Mouse (Mus musculus): ENCODE measurements at regions not wholly inside any gene's neighbourhood (a gene's known extent, or its start where the extent isn't known, plus 50 kb on each side); places are given as distances from the start of the nearest gene placed in this dataset.

DNA sequence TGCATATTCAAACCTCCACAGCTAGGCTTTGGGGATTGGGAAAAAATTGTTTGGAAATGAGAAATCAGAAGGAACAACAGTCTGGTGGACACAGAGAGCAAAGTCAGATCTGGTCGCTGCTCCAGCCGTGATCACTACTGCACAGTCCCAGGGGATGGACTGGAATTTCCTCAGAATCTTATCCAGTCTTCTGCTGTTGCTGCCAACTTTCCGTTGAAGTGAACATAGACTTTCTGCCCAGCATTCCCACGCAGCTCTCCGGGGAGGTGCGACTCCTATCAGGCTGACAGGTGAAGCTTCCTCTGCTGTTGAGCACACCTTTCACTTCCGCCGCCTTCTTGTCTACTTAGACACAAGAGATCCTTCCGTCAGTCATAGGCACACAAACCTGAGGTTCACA, 234.7 kb upstream of the Hes1 start:
- Histone ChIP-seq H3K4me1 (ENCODE audit: control insufficient read depth, insufficient read depth, low read length) (peaks cover 9% of the 10 kb centered on the region; the same call in 1 of the 2 replicates), H3K27ac (ENCODE audit: low read depth, low read length) (no peak overlapping the region), H3K4me3 (ENCODE audit: low read depth, low read length) (no peak overlapping the region), H3K9ac (ENCODE audit: low read length) (no peak overlapping the region), H3K27me3 (replicated peaks; ENCODE audit: control insufficient read depth, insufficient read depth, low read length) (no peaks in the 10 kb centered on the region), H3K4me2 (ENCODE audit: low read length) (no peak overlapping the region), H3K36me3 (ENCODE audit: control insufficient read depth, insufficient read depth, low read length) (no peaks in the 10 kb centered on the region), H3K9me3 (replicated peaks; ENCODE audit: control insufficient read depth, low read length) (0 out of 2 replicates have a peak, but pooled peaks cover 3% of the 10 kb centered on the region)
- 91% methylated on average over 9 of the region's 9 CpGs for WGBS
- no peak for DNase-seq (ENCODE audit: low spot score)
- no peak for ATAC-seq

- DNase-seq (ENCODE audit: low spot score): no peak
- ATAC-seq: no peak
- Histone ChIP-seq H3K9ac (ENCODE audit: low read length) (no peak overlapping the region), H3K9me3 (replicated peaks; ENCODE audit: control insufficient read depth, low read length) (0 out of 2 replicates have a peak, but pooled peaks cover 3% of the 10 kb centered on the region), H3K27ac (ENCODE audit: low read depth, low read length) (no peak overlapping the region), H3K27me3 (replicated peaks; ENCODE audit: control insufficient read depth, insufficient read depth, low read length) (no peaks in the 10 kb centered on the region), H3K36me3 (ENCODE audit: control insufficient read depth, insufficient read depth, low read length) (no peaks in the 10 kb centered on the region), H3K4me1 (ENCODE audit: control insufficient read depth, insufficient read depth, low read length) (peaks cover 10% of the 10 kb centered on the region; the same call in 1 of the 2 replicates), H3K4me2 (ENCODE audit: low read length) (no peak overlapping the region), H3K4me3 (ENCODE audit: low read depth, low read length) (no peak overlapping the region)
Observed at GRCm38 (mm10) chr16:29830101-29830500, 234.1 kb upstream of the Hes1 start.

GRCm38 (mm10) chr16:29833298-29833697, 230.9 kb upstream of the Hes1 start:
- WGBS: 15% methylated on average over 11 of the region's 11 CpGs

DNA sequence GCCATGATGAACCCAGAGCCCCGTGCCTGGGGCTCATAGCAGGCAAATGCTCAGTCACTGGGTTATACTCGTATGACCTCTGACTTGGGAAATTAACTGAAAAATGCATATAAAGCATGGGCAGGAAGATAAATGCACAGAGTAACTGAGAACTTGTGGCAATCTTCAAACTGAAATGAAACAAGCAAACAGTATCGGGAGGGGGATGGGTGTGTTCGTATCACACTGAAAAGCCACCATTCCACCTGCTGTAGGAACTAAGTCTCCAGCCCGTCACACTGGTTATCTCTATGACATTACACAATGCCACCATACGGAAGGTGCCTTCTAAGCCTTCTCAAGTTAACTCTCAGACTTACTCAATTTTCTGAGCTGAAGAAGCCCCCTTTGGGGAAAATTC, 230.3 kb upstream of the Hes1 start:
- no peak overlapping the region for H3K9ac ChIP-seq (ENCODE audit: low read length)
- 46% methylated on average over 6 of the region's 6 CpGs for WGBS
- no peaks in the 10 kb centered on the region for H3K9me3 ChIP-seq (replicated peaks; ENCODE audit: control insufficient read depth, low read length)
- no peak for DNase-seq (ENCODE audit: low spot score)
- no peak for ATAC-seq
- H3K4me1 ChIP-seq (ENCODE audit: control insufficient read depth, insufficient read depth, low read length): peaks cover 21% of the 10 kb centered on the region
- no peak overlapping the region for H3K4me3 ChIP-seq (ENCODE audit: low read depth, low read length)
- no peak overlapping the region for H3K4me2 ChIP-seq (ENCODE audit: low read length)
- no peak overlapping the region for H3K27ac ChIP-seq (ENCODE audit: low read depth, low read length)
- H3K36me3 ChIP-seq (ENCODE audit: control insufficient read depth, insufficient read depth, low read length): no peaks in the 10 kb centered on the region
- no peaks in the 10 kb centered on the region for H3K27me3 ChIP-seq (replicated peaks; ENCODE audit: control insufficient read depth, insufficient read depth, low read length)

More at GRCm38 (mm10) chr16:29833298-29833697, 230.9 kb upstream of the Hes1 start:
- DNase-seq (ENCODE audit: low spot score) (peak; percentile 39), ATAC-seq (no peak)
- H3K9ac ChIP-seq (ENCODE audit: low read length): no peak overlapping the region
- H3K4me1 ChIP-seq (ENCODE audit: control insufficient read depth, insufficient read depth, low read length): peaks cover 19% of the 10 kb centered on the region
- H3K4me2 ChIP-seq (ENCODE audit: low read length): no peak overlapping the region
- H3K36me3 ChIP-seq (ENCODE audit: control insufficient read depth, insufficient read depth, low read length): no peaks in the 10 kb centered on the region
- H3K27ac ChIP-seq (ENCODE audit: low read depth, low read length): no peak overlapping the region
- no peaks in the 10 kb centered on the region for H3K27me3 ChIP-seq (replicated peaks; ENCODE audit: control insufficient read depth, insufficient read depth, low read length)
- H3K9me3 ChIP-seq (replicated peaks; ENCODE audit: control insufficient read depth, low read length): no peaks in the 10 kb centered on the region
- H3K4me3 ChIP-seq (ENCODE audit: low read depth, low read length): no peak overlapping the region

- no peak overlapping the region for H3K9ac ChIP-seq (ENCODE audit: low read length)
- no peak overlapping the region for H3K4me3 ChIP-seq (ENCODE audit: low read depth, low read length)
- H3K27me3 ChIP-seq (replicated peaks; ENCODE audit: control insufficient read depth, insufficient read depth, low read length): no peaks in the 10 kb centered on the region
- no peak overlapping the region for H3K27ac ChIP-seq (ENCODE audit: low read depth, low read length)
- H3K36me3 ChIP-seq (ENCODE audit: control insufficient read depth, insufficient read depth, low read length): no peaks in the 10 kb centered on the region
- H3K4me1 ChIP-seq (ENCODE audit: control insufficient read depth, insufficient read depth, low read length): peaks cover 29% of the 10 kb centered on the region
- DNase-seq (ENCODE audit: low spot score) (no peak), ATAC-seq (no peak)
- H3K4me2 ChIP-seq (ENCODE audit: low read length): no peak overlapping the region
- 20% methylated on average over 6 of the region's 6 CpGs for WGBS
- no peaks in the 10 kb centered on the region for H3K9me3 ChIP-seq (replicated peaks; ENCODE audit: control insufficient read depth, low read length)
Observed at GRCm38 (mm10) chr16:29834669-29835068, 229.5 kb upstream of the Hes1 start.

- ATAC-seq: peak; percentile 63
- H3K27me3 ChIP-seq (replicated peaks; ENCODE audit: control insufficient read depth, insufficient read depth, low read length): no peaks in the 10 kb centered on the region
- DNase-seq (ENCODE audit: low spot score): peak; percentile 79
- peak overlapping the region; percentile 18 for H3K4me3 ChIP-seq (ENCODE audit: low read depth, low read length)
- no peaks in the 10 kb centered on the region for H3K9me3 ChIP-seq (replicated peaks; ENCODE audit: control insufficient read depth, low read length)
- H3K4me1 ChIP-seq (ENCODE audit: control insufficient read depth, insufficient read depth, low read length): peaks cover 30% of the 10 kb centered on the region
- WGBS: 2% methylated on average over 14 of the region's 14 CpGs
- H3K4me2 ChIP-seq (ENCODE audit: low read length): peak overlapping the region; percentile 63
- H3K9ac ChIP-seq (ENCODE audit: low read length): peak overlapping the region; percentile 49
- H3K27ac ChIP-seq (ENCODE audit: low read depth, low read length): no peak overlapping the region
- H3K36me3 ChIP-seq (ENCODE audit: control insufficient read depth, insufficient read depth, low read length): no peaks in the 10 kb centered on the region
Observed at GRCm38 (mm10) chr16:29837025-29837629, 227.1 kb upstream of the Hes1 start.

DNA sequence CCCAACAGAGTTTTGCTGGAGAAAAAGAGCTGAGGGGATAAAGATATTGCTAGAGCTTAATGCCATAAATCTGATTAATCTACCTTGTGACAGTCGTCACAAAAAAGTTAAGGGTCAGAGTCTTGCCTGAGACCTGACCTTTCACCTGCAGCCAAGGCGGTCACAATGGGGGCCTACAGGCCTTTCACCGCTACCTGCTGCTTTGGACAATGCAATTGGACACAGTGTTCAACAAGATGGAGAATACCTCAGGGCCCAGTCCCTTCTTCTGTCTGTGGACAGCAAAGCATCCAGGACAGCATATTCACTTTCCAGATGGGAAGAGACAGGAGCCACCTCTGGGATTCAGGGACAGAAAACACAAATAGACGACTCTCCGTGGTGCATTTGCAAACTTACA, 226.3 kb upstream of the Hes1 start:
- no peaks in the 10 kb centered on the region for H3K36me3 ChIP-seq (ENCODE audit: control insufficient read depth, insufficient read depth, low read length)
- ATAC-seq: no peak
- H3K9ac ChIP-seq (ENCODE audit: low read length): no peak overlapping the region
- no peak for DNase-seq (ENCODE audit: low spot score)
- peak overlapping the region; percentile 63; the same call in 1 of the 2 replicates for H3K4me2 ChIP-seq (ENCODE audit: low read length)
- H3K4me1 ChIP-seq (ENCODE audit: control insufficient read depth, insufficient read depth, low read length): peaks cover 30% of the 10 kb centered on the region
- WGBS: 46% methylated on average over 5 of the region's 5 CpGs
- H3K27ac ChIP-seq (ENCODE audit: low read depth, low read length): no peak overlapping the region
- H3K27me3 ChIP-seq (replicated peaks; ENCODE audit: control insufficient read depth, insufficient read depth, low read length): no peaks in the 10 kb centered on the region
- no peak overlapping the region for H3K4me3 ChIP-seq (ENCODE audit: low read depth, low read length)
- H3K9me3 ChIP-seq (replicated peaks; ENCODE audit: control insufficient read depth, low read length): no peaks in the 10 kb centered on the region

- H3K4me1 ChIP-seq (ENCODE audit: control insufficient read depth, insufficient read depth, low read length): peaks cover 24% of the 10 kb centered on the region
- H3K4me3 ChIP-seq (ENCODE audit: low read depth, low read length): peak overlapping the region; percentile 23
- no peaks in the 10 kb centered on the region for H3K36me3 ChIP-seq (ENCODE audit: control insufficient read depth, insufficient read depth, low read length)
- peak overlapping the region; percentile 47 for H3K9ac ChIP-seq (ENCODE audit: low read length)
- peak overlapping the region; percentile 54 for H3K27ac ChIP-seq (ENCODE audit: low read depth, low read length)
- DNase-seq (ENCODE audit: low spot score): peak; percentile 85
- no peaks in the 10 kb centered on the region for H3K9me3 ChIP-seq (replicated peaks; ENCODE audit: control insufficient read depth, low read length)
- peak overlapping the region; percentile 52 for H3K4me2 ChIP-seq (ENCODE audit: low read length)
- 7% methylated on average over 28 of the region's 28 CpGs for WGBS
- peak; percentile 62 for ATAC-seq
- H3K27me3 ChIP-seq (replicated peaks; ENCODE audit: control insufficient read depth, insufficient read depth, low read length): no peaks in the 10 kb centered on the region
Observed at GRCm38 (mm10) chr16:29838981-29839661, 225.1 kb upstream of the Hes1 start.

DNA sequence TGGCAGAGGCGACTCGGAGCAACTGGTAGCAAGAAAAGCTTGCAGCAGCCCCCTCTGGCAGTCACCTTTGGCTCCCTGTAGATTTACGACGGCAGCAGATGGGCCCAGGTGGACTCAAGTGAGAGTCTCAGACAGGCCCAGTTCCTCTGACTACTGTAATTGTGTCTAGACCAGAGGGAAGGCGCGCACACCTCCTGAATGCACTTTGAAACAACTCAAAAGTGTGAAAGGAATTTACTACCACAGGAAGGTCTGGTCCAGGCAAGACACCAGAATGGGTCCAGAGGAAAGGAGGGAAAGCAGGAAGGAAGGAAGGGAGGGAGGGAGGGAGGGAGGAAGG, 224.6 kb upstream of the Hes1 start:
- DNase-seq (ENCODE audit: low spot score): no peak
- no peak for ATAC-seq
- Histone ChIP-seq H3K27ac (ENCODE audit: low read depth, low read length) (peak overlapping the region; percentile 54), H3K4me1 (ENCODE audit: control insufficient read depth, insufficient read depth, low read length) (peaks cover 22% of the 10 kb centered on the region), H3K4me3 (ENCODE audit: low read depth, low read length) (peak overlapping the region; percentile 23; the same call in 1 of the 2 replicates), H3K36me3 (ENCODE audit: control insufficient read depth, insufficient read depth, low read length) (no peaks in the 10 kb centered on the region), H3K4me2 (ENCODE audit: low read length) (peak overlapping the region; percentile 52), H3K9ac (ENCODE audit: low read length) (peak overlapping the region; percentile 47), H3K27me3 (replicated peaks; ENCODE audit: control insufficient read depth, insufficient read depth, low read length) (no peaks in the 10 kb centered on the region), H3K9me3 (replicated peaks; ENCODE audit: control insufficient read depth, low read length) (no peaks in the 10 kb centered on the region)
- WGBS: 21% methylated on average over 6 of the region's 6 CpGs

Data from forebrain, embryonic 14.5 days (tissue).